Mouse (Mus musculus): ENCODE results near the gene Tcaf1. TPM values are rescaled to one million over a fixed set of nuclear protein-coding genes. Genes with fewer than 3 reads are reported as not detected.

The Tcaf1 gene
- total and polyA plus RNA-seq, 3 experiments, result 0.33 TPM; not detected in 2

DNA sequence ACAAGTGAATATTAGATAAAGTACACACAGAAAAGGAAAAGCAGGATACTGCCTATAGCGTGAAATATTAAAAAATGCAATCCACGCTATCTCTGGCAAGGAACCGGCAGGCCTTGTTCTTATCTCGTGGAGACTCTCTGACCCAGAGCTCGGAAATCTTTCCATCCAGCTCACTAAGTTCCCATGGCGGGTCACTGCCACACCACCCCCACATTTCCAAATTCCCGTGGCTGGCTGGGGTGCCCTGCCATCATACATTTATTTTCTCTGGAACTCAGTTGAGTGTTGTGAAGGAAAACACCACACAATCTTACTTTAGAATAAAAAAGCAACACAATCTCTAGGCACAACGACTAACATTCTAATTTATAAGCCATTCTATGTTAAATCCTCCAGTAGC lies 4.8 kb upstream of the Tcaf1 start:
- Histone ChIP-seq H3K27me3 (ENCODE audit: insufficient read depth, low read length) (peaks cover 3% of the 10 kb centered on the region; the same call in 1 of the 2 replicates), H3K36me3 (replicated peaks) (no peaks in the 10 kb centered on the region), H3K9me3 (replicated peaks) (no peaks in the 10 kb centered on the region), H3K4me3 (ENCODE audit: low read depth, low read length) (no peak overlapping the region), H3K4me1 (ENCODE audit: insufficient read depth, low read depth, low read length) (no peaks in the 10 kb centered on the region)
- ATAC-seq (ENCODE audit: extremely low read depth, insufficient number of reproducible peaks, low FRiP score, poor library complexity, severe bottlenecking) (no peak), DNase-seq (ENCODE audit: low spot score) (no peak)
- TF ChIP-seq GATA2 (IDR thresholded peaks at IDR 0.05; ENCODE audit: borderline replicate concordance, low read depth, low read length) (no peak), POLR2AphosphoS5 (IDR thresholded peaks at IDR 0.05; ENCODE audit: insufficient replicate concordance, low read depth, low read length) (no peak), GATA1 (IDR thresholded peaks at IDR 0.05; ENCODE audit: borderline replicate concordance, low read length) (no peak), TAL1 (conservative IDR thresholded peaks at IDR 0.05; ENCODE audit: low read depth, low read length) (no peak), CTCF (IDR thresholded peaks at IDR 0.05; ENCODE audit: low read depth, low read length) (no peak)

DNA sequence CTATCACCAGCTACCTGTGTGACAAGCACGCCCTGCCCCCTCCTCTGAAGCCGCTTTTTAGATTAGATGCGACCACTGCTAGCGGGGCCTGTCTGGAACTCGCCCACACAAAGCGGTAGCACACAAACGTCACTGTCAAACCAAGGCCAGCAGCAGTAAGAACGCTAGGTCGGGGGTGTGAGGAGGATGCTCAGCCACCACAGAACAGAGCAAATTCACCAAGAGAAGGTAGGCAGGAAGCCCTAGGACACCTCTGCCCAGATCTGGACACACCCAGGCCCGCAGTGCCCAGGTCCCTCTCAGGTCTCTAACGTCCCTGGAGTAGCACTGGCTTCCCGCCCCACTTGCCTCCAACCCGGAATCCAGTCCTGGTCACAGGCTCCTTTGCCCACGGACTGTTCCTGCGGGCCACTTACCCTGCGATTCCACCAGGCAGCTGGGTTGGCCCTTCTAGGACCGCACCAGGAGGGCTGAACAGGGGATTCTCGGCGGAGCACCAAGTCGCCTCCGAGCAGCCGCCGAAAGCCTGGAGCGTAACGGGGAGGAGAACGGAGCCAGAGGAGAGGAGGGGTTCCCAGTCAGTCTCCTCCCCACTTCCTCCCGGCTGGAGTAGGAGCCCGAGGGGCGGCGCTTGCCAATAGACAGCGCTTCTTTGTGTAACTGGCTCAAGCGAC lies 17.2 kb downstream of the Tcaf1 start:
- DNase-seq (ENCODE audit: low spot score) (no peak), ATAC-seq (ENCODE audit: extremely low read depth, insufficient number of reproducible peaks, low FRiP score, poor library complexity, severe bottlenecking) (no peak)
- H3K4me3 ChIP-seq (ENCODE audit: low read depth, low read length), result no peak overlapping the region

DNA sequence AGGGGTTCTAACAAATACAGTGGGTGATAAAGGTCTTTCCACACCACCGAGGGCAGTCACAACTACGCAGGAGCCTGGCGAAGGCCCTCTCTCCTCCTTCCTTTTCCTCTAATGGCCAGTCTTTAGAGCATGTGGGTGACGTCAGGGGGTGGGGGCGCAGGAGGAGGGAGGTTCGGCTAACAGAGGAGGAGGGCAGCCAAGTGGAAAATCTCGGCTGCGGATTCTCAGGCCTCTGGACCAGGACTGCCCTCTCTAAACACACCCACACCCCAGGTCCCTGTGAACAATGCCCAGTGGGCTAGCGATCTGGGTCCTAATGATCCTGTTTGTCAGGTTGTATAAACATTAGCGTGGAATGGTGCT lies 17.8 kb downstream of the Tcaf1 start:
- DNase-seq (ENCODE audit: low spot score) (no peak), ATAC-seq (ENCODE audit: extremely low read depth, insufficient number of reproducible peaks, low FRiP score, poor library complexity, severe bottlenecking) (no peak)
- Histone ChIP-seq H3K4me1 (ENCODE audit: insufficient read depth, low read depth, low read length) (no peaks in the 10 kb centered on the region), H3K4me3 (ENCODE audit: low read depth, low read length) (no peak overlapping the region), H3K36me3 (replicated peaks) (no peaks in the 10 kb centered on the region), H3K27me3 (ENCODE audit: insufficient read depth, low read length) (peaks cover 6% of the 10 kb centered on the region; the same call in 1 of the 2 replicates), H3K9me3 (replicated peaks) (no peaks in the 10 kb centered on the region)
- TF ChIP-seq GATA2 (IDR thresholded peaks at IDR 0.05; ENCODE audit: borderline replicate concordance, low read depth, low read length) (no peak), TAL1 (conservative IDR thresholded peaks at IDR 0.05; ENCODE audit: low read depth, low read length) (no peak), GATA1 (IDR thresholded peaks at IDR 0.05; ENCODE audit: borderline replicate concordance, low read length) (no peak), CTCF (IDR thresholded peaks at IDR 0.05; ENCODE audit: low read depth, low read length) (no peak), POLR2AphosphoS5 (IDR thresholded peaks at IDR 0.05; ENCODE audit: insufficient replicate concordance, low read depth, low read length) (no peak)

More for the DNA sequence above, 17.2 kb downstream of the Tcaf1 start:
- TF ChIP-seq GATA2 (IDR thresholded peaks at IDR 0.05; ENCODE audit: borderline replicate concordance, low read depth, low read length) (no peak), GATA1 (IDR thresholded peaks at IDR 0.05; ENCODE audit: borderline replicate concordance, low read length) (no peak), TAL1 (conservative IDR thresholded peaks at IDR 0.05; ENCODE audit: low read depth, low read length) (no peak), CTCF (IDR thresholded peaks at IDR 0.05; ENCODE audit: low read depth, low read length) (no peak), POLR2AphosphoS5 (IDR thresholded peaks at IDR 0.05; ENCODE audit: insufficient replicate concordance, low read depth, low read length) (no peak)
- no peaks in the 10 kb centered on the region for H3K4me1 ChIP-seq (ENCODE audit: insufficient read depth, low read depth, low read length)
- H3K27me3 ChIP-seq (ENCODE audit: insufficient read depth, low read length), result peaks cover 6% of the 10 kb centered on the region; the same call in 1 of the 2 replicates
- no peaks in the 10 kb centered on the region for H3K36me3 ChIP-seq (replicated peaks)
- no peaks in the 10 kb centered on the region for H3K9me3 ChIP-seq (replicated peaks)

GRCm38 (mm10) chr6:42689761-42690160 lies 20.1 kb downstream of the Tcaf1 start:
- Histone ChIP-seq H3K36me3 (replicated peaks) (no peaks in the 10 kb centered on the region), H3K4me1 (ENCODE audit: insufficient read depth, low read depth, low read length) (no peaks in the 10 kb centered on the region), H3K27me3 (ENCODE audit: insufficient read depth, low read length) (peaks cover 6% of the 10 kb centered on the region; the same call in 1 of the 2 replicates), H3K4me3 (ENCODE audit: low read depth, low read length) (no peak overlapping the region), H3K9me3 (replicated peaks) (no peaks in the 10 kb centered on the region)
- ATAC-seq (ENCODE audit: extremely low read depth, insufficient number of reproducible peaks, low FRiP score, poor library complexity, severe bottlenecking) (no peak), DNase-seq (ENCODE audit: low spot score) (no peak)
- TF ChIP-seq TAL1 (conservative IDR thresholded peaks at IDR 0.05; ENCODE audit: low read depth, low read length) (no peak), GATA1 (IDR thresholded peaks at IDR 0.05; ENCODE audit: borderline replicate concordance, low read length) (no peak), CTCF (IDR thresholded peaks at IDR 0.05; ENCODE audit: low read depth, low read length) (no peak), GATA2 (IDR thresholded peaks at IDR 0.05; ENCODE audit: borderline replicate concordance, low read depth, low read length) (no peak), POLR2AphosphoS5 (IDR thresholded peaks at IDR 0.05; ENCODE audit: insufficient replicate concordance, low read depth, low read length) (no peak)

- H3K36me3 ChIP-seq (replicated peaks), result no peaks in the 10 kb centered on the region
- TF ChIP-seq TAL1 (conservative IDR thresholded peaks at IDR 0.05; ENCODE audit: low read depth, low read length), result no peak
- TF ChIP-seq CTCF (IDR thresholded peaks at IDR 0.05; ENCODE audit: low read depth, low read length), result no peak
- TF ChIP-seq POLR2AphosphoS5 (IDR thresholded peaks at IDR 0.05; ENCODE audit: insufficient replicate concordance, low read depth, low read length), result no peak
- no peak for TF ChIP-seq GATA2 (IDR thresholded peaks at IDR 0.05; ENCODE audit: borderline replicate concordance, low read depth, low read length)
- no peak for TF ChIP-seq GATA1 (IDR thresholded peaks at IDR 0.05; ENCODE audit: borderline replicate concordance, low read length)
- H3K4me3 ChIP-seq (ENCODE audit: low read depth, low read length), result no peak overlapping the region
- no peak for ATAC-seq (ENCODE audit: extremely low read depth, insufficient number of reproducible peaks, low FRiP score, poor library complexity, severe bottlenecking)
- H3K4me1 ChIP-seq (ENCODE audit: insufficient read depth, low read depth, low read length), result no peaks in the 10 kb centered on the region
- no peaks in the 10 kb centered on the region for H3K9me3 ChIP-seq (replicated peaks)
- no peak for DNase-seq (ENCODE audit: low spot score)
- H3K27me3 ChIP-seq (ENCODE audit: insufficient read depth, low read length), result peaks cover 5% of the 10 kb centered on the region; the same call in 1 of the 2 replicates
These were observed 22.0 kb downstream of the Tcaf1 start for GRCm38 (mm10) chr6:42687907-42688306.

DNA sequence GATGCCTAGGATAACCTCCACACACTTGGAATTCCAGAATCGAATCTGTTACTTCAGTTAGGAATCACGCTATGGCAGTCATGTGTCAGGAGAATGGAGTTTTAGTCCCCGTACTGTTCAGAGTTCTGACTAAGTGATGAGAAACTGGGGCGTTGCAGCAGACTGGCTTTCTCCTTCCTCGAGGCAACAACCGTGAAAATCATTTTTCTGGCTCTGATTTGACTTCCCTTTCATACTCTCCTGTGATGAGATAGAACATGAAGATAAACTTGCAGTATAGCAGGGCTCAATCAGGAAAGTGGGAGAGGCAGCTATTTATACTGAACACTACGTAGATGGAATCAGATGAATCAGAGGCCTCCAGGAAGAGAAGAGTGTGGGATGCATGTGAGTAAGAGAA lies 29.8 kb downstream of the Tcaf1 start:
- DNase-seq (ENCODE audit: low spot score) (no peak), ATAC-seq (ENCODE audit: extremely low read depth, insufficient number of reproducible peaks, low FRiP score, poor library complexity, severe bottlenecking) (no peak)
- Histone ChIP-seq H3K9me3 (replicated peaks) (no peaks in the 10 kb centered on the region), H3K4me3 (ENCODE audit: low read depth, low read length) (no peak overlapping the region), H3K4me1 (ENCODE audit: insufficient read depth, low read depth, low read length) (no peaks in the 10 kb centered on the region), H3K36me3 (replicated peaks) (no peaks in the 10 kb centered on the region), H3K27me3 (ENCODE audit: insufficient read depth, low read length) (0 out of 2 replicates have a peak, but pooled peaks cover under 1% of the 10 kb centered on the region)
- no peak for TF ChIP-seq GATA1 (IDR thresholded peaks at IDR 0.05; ENCODE audit: borderline replicate concordance, low read length)
- no peak for TF ChIP-seq POLR2AphosphoS5 (IDR thresholded peaks at IDR 0.05; ENCODE audit: insufficient replicate concordance, low read depth, low read length)
- TF ChIP-seq TAL1 (conservative IDR thresholded peaks at IDR 0.05; ENCODE audit: low read depth, low read length), result no peak
- no peak for TF ChIP-seq GATA2 (IDR thresholded peaks at IDR 0.05; ENCODE audit: borderline replicate concordance, low read depth, low read length)
